Mouse (Mus musculus) layer of hippocampus, adult 18-20 months (tissue): ENCODE measurements at regions not wholly inside any gene's neighbourhood (a gene's known extent, or its start where the extent isn't known, plus 50 kb on each side); places are given as distances from the start of the nearest gene placed in this dataset.

ENCODE experiments used
- DNase-seq, 2 experiments: peaks; one replicate each; pipeline ENCODE4 v3.0.0; 2022; ENCODE audit warnings: low spot score in 2 of 2

GRCm38 (mm10) chr9:85126541-85126940 lies 186.0 kb upstream of the Gm11114 start:
- no peak for DNase-seq

- DNase-seq, result no peak
Observed at GRCm38 (mm10) chr9:85127107-85127506, 185.5 kb upstream of the Gm11114 start.

DNA sequence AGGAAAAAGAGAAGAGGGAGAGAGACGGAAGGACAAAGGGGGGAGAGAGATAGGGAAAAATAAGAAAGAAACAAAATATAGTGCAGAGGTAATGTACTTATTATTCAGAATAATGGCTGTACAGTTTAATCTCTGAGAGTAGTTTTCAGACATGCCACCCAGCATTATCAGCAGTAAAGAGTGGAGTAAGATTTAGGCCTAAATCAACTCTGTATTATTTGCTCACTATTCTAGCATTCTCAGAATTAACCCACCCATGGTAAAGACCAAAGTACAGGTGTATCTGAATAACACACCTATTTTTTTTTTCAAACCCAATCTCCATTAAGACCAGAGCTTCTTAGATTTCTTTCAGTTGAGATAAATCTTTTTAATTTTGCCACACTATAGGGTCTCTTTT lies 177.7 kb upstream of the Gm11114 start:
- no peak for DNase-seq

DNA sequence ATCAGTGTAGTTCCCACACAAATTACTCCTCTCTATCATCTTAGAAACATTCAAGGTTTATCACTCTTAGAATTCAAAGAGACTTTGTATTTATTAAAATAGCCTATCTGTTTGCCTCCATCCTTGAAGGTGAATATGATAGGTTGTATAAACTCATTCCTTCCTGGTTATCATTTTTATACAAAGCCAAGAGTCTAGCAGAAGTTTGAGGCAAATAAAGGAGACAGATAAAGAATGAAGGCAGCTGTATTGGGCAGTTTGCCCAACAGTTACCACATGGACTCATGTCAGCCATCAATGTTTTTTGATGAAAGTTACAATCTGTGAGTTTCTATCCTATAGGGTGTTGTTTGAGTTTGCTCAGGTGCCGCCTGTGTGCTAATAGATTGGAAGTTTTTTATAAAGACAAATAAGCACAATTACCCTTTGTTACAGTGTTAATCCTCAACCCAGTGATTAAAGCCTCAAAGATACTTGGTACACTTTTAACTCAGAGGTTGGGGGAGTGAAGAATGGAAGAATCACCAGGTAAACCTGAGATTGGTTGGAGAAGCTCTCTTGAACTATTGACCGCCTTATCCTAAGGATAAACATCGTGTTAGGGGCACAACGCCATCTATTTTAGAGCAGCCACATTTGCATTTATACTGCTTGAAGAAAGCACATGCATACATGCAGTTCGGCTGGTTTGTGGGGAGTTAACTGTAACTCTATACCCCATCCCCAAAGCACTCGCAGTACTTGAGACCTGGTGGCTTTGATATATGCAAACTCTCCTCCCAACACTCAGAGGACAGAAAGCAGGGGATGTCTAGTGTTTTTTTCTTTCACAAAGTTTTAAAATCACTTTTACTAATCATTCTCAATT lies 175.6 kb upstream of the Gm11114 start:
- DNase-seq, result no peak

DNA sequence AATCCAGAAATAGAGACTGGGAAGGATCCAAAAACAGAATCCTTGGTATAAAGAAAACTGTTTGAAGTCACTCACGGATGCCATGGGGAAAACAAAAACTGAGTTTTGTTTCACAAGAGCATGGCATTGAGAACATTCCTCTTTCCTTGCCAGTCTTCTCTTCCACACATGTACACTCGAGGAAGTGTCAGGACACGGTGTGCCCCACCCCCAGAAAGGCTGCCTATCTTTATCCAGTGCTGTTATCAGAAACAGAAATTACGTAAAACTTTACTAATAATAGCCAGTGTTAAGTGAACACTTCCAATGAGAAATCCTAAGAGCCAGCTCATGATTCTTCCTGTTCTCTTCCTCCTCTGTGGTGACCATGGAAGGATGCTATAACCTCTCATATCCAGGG lies 172.7 kb upstream of the Gm11114 start:
- peak in 1 of 2 experiments; percentile 34 for DNase-seq

- no peak for DNase-seq
Observed at GRCm38 (mm10) chr9:85144363-85144762, 168.2 kb upstream of the Gm11114 start.

DNA sequence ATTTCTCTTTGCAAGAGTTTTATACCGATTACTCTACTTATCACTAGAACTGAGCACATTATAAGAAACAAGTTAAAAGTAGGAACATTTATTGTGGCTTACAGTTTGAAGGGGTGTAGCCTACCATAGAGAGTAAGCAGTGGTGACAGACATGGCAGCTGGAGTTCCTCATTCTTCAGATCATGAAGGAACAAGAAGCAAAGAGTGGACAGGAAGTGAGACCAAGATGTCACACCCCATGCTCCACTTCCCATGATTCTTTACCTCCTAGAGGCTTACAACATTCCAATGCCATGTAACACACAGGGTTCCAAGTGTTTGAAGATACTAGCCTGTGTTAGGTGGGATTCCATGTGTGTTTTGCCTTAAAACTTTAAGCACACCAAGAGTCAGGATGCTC lies 146.9 kb upstream of the Gm11114 start:
- DNase-seq, result no peak

GRCm38 (mm10) chr9:85167243-85167642 lies 145.3 kb upstream of the Gm11114 start:
- no peak for DNase-seq

DNA sequence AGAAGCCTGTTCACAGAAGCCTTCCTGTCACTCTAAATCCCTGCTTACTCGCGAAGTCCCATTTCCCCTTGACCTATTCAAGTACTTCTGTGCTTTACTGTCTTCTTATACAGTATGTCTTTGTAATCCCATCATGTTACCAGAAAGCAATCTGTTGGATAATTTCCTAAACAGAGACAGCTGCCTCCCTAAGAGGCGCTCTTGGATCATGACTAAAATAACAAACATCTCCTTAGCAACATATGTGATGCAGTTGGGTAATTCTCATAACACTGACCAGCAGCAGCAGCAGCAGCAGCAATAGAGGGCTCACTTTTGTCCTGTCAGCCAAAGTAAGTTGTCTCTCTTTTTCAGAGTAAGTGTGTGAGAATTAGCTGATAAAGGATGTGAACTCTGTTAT lies 138.1 kb upstream of the Gm11114 start:
- no peak for DNase-seq

DNA sequence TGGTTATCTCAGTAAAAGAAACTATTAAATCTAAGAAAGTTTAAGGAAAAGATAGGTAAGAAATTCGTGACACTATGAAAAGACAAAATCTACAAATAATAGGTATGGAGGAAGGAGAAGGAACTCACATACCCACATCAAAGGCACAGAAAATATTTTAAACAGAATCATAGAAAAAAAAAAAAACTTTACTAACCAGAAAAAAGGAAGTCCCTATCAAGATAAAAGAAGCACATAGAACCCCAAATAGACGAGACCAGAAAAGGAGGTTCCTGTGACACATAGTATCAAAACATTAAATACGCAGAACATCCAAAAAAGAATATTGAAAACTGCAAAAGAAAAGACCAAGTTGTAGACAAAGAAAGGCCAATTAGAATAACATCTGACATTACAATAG lies 111.4 kb upstream of the Gm11114 start:
- DNase-seq, result no peak

DNA sequence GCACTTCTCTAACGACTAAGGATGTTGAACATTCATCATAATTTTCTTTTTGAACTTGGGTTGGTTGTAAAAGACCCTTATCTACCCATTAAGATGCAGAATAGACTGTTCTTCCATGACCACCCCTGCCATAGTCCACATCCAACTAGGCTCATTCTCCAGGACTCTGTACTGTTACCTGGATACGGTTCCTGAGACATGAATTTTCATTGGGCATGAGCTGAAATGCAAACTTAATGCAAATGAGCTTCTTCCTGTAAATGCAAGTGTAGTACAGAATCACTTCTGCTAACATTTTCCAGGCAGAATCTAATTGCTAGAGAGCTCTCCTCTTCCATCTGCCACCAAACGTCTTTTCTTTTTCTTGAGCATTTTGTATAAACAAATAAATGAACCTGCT lies 87.7 kb upstream of the Gm11114 start:
- DNase-seq, result no peak
